Mouse (Mus musculus): ENCODE measurements around the gene Prr11.

DNA sequence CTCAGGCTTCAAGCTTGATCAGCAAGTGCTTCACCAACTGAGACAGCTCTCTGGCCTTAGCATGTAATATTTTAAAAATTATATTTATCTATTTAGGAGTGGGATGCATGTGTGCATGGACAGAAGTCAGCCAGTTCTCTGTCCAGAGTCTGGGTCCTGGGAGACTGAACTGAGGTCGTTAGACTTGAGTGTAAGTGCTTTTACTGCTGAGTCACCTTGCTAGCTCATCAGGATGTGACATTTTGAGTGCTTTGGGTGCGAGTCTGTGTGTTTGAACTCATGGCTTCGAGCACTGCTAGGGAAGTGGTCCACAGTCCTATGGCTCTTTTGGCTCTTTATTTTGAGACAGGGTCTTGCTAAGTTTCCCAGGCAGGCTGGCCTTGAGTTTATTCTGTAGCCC lies 65.5 kb downstream of the Prr11 start:
- TF ChIP-seq REST (IDR thresholded peaks at IDR 0.05; ENCODE audit: insufficient read depth, insufficient read length) (no peak), POLR2A (IDR thresholded peaks at IDR 0.05; ENCODE audit: insufficient read length, low read depth) (no peak), TCF12 (IDR thresholded peaks at IDR 0.05; ENCODE audit: insufficient read depth, poor library complexity, severe bottlenecking) (no peak), E2F4 (IDR thresholded peaks at IDR 0.05; ENCODE audit: insufficient read depth) (no peak), MYOG (IDR thresholded peaks at IDR 0.05; ENCODE audit: control insufficient read depth in 1 of 3, insufficient read depth in 1 of 3, insufficient read length in 2 of 3, low read depth in 2 of 3) (no peak), MYOD1 (IDR thresholded peaks at IDR 0.05; ENCODE audit: control insufficient read depth in 1 of 3, insufficient read length in 2 of 3, low read depth in 2 of 3) (no peak), USF1 (IDR thresholded peaks at IDR 0.05; ENCODE audit: low read depth) (no peak)

Measured in myocyte (in vitro differentiated cells).